Mouse (Mus musculus) brain, embryonic 14.5 days (tissue): ENCODE measurements at regions not wholly inside any gene's neighbourhood (a gene's known extent, or its start where the extent isn't known, plus 50 kb on each side); places are given as distances from the start of the nearest gene placed in this dataset.

ENCODE experiments used
- CTCF ChIP-seq: fragments of 200-500 bp; IDR thresholded peaks from 2 replicates; pipeline ENCODE4 v1.5.1; 2012; ENCODE audit warnings: inconsistent platforms, mild to moderate bottlenecking, moderate library complexity, borderline replicate concordance; ENCODE audit not compliant: insufficient read depth, insufficient read length; ENCODE audit errors: extremely low read depth
- POLR2A ChIP-seq: fragments of 200-500 bp; IDR thresholded peaks from 2 replicates; pipeline ENCODE4 v1.6.1; 2012; ENCODE audit warnings: mild to moderate bottlenecking, inconsistent platforms, borderline replicate concordance; ENCODE audit not compliant: poor library complexity, insufficient read depth, insufficient read length, severe bottlenecking; ENCODE audit errors: extremely low read depth

GRCm38 (mm10) chr13:59244622-59245021 lies 340.4 kb downstream of the Agtpbp1 start:
- TF ChIP-seq POLR2A (no peak), CTCF (no peak)
